Mouse (Mus musculus): ENCODE data around the gene Cldn15. TPM values are rescaled to one million over a fixed set of nuclear protein-coding genes. Genes with fewer than 3 reads are reported as not detected.
A peak's percentile ranks its signal among the peaks of the same experiment; 100 is the strongest.
"Not testable (repeated sequence)": the region's sequence is repeated elsewhere in the genome, so short reads cannot be mapped to it uniquely, and the experiment has no call there.

Gene Cldn15
- total RNA-seq (2021) = under 1 TPM in 1 of 2 experiments, not detected in 1; 0.20 TPM

DNA sequence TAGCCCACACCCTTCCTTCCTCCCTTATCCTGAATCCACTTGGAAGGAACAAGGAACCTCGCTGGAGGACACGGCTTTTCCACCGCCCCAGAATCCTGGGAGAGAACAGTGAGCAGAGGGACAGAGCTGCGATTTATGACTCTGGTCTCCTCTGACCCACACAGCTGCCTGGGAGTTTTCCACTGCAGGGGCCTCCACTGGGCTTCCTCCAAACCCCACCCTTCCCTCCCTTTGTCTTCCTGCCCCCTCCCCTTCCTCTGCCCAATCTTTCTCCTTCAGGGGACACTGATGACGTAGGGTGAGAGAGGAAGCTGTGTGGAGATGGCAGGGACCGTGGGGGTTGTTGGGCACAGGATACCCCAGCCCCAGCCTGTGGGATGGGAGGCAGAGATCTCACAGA lies at the start of gene Cldn15:
TSS of gene Cldn15 (plus strand) at position 286 of the 400 bp plus-strand sequence.
- DNase-seq = no peak

DNA sequence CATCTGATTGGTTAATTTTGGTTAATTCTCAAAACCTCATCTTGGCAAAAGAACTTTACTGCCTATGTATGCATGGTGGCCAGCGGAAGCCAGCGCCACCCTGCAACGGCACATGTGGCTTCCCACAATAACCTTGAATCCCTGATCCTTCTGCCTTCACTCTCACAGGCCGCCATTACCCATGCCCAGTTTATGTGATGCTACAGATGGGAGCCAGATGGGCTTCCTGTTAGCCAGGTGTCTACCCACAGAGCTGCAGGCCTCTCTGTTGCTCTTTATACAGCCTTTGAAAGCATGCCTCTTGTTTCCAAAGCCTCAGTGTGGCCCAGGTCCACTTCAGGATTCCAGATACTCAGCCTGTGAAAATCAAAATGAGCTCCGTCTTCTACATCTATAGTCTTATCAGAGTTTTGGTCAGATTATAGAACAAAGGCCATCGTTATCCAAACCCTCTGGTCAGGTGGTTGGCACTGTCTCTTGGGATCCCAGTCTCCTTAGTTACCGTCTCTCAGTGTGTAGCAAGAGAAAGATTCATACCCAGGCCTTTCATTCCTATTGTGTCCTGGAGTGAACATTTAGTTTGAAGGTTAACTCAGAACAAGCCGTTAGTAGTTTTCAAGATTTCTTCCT lies 48.7 kb upstream of the Cldn15 start:
- no peak for DNase-seq

DNA sequence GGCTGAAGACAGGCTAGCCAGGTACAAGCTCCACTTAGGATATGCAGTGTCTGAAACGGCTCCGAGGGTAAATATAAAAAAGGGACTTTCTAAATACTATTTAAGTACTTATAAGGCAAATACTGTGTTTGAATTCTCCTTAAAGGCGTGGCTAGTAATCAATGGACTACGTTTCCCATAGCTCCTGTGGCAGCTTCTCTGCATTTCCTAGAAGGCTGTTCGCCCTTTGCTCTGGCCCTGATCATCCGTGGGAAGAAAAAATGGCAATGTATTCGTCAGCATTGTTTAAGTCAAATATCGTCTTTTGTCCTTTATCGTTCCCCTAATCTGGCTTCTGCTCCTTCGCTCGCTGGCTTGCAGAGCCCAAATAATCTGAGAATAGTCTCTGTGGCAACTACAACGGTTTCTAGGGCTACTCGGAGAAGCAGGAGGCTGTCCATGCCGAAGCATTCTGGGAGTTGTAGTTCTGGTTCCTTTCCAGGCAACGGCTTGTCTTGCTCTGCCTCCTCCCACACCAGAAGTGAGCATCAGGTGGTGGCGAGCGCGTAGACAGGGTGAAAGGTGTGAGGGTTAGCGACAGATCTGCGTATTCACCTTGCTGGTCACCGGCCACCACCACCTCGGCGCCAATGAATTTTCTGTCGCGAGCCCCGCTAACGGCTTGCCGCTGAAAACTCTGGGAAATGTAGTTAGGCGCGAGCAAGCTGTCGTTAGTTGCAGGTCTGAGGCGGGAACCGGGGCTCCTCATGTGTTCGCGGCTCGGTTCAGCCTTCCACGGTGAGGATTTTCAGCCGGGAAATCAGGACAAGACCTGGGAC lies 47.6 kb upstream of the Cldn15 start:
- peak; percentile 85 to 87 for DNase-seq

DNA sequence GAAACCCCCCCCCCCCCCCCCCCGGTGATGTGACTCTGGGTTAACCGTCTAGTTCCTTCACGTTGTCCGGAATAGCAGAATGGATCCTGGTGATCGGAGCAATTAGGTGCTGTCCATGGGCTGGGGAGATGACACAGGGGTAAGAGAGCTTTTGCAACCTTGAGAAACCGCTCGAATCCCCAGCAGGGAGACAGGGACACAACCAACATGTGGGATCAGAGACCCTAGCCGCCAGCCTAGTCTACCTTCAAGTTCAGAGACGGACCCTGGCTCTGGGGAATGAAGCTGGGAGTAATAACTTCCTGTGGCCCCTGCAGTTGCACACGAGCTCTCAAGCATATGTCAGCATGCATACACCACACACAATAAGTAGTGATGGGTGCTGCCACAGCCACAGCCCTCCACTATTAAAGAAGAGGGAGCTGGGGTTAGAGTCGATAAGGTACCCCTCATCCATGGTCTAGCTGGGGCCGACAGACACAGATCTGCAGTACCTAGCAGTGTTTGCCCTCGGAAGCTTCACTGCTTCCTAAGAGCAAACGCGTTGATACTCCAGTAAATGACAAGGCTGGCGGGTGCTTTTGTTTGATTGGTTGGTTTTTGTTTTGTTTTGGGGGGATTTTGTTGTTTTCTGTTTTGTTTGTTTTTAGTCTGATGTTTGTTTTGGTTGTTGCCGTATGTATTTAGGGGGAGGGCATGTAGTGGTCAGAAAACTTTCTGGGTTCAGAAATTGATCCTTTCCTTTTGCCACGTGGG lies 46.7 kb upstream of the Cldn15 start:
- no peak for DNase-seq

- no peak for DNase-seq
Observed at GRCm38 (mm10) chr5:136922830-136923229, 43.6 kb upstream of the Cldn15 start.

DNA sequence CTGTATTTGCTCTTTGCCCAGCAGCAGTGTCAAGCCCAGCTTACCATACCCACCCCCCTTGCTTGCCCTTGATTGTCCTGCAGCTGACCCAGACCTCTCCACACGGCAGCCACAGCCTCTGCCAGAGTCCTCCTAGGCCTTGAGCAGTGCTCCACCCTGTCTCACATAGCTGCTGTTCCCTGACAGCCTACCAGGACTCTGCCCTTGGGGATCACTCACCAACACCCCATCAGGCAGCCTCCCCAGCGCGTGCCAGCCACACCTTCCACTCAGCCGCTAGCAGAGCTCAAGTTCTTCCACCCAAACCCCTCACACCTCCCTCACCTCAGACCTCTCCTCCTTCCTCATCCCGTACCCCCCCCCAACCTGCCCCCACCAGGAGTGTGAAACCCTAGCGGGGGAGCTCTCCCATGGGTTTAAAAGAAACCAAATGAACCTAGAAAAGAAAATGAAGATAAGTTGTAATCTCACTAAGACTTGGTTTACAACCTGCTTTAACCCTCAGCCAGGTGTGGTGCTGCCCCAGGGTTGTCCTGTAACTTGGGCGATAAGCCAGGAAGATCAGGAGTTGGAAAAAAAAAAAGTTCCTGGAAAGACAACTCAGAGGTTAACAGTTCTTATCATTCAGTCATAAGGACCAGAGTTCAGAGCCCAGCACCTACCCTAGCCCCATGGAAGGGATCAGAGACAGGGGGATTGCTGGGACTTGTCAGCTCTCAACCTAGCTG lies 42.5 kb upstream of the Cldn15 start:
- no peak for DNase-seq

DNA sequence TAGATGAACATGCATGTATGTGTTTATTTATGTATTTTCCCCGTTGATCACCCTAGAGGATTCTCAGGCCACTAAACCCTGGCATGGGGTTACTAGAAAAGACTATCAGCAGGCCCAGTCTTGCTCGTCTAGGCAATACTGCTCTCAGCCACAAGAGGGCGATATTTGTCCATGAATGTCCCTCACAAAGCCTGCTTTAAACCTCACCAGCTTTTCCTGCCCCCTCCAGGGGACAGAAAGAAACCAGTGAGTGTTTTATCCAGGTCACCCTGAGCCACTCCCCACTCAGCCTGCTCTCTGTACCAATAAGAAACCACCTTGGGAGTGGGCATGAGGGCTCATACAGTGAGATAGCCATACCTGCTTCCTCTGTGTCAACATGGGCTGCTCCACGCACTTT lies 37.3 kb upstream of the Cldn15 start:
- peak; percentile 72 to 82 for DNase-seq

DNA sequence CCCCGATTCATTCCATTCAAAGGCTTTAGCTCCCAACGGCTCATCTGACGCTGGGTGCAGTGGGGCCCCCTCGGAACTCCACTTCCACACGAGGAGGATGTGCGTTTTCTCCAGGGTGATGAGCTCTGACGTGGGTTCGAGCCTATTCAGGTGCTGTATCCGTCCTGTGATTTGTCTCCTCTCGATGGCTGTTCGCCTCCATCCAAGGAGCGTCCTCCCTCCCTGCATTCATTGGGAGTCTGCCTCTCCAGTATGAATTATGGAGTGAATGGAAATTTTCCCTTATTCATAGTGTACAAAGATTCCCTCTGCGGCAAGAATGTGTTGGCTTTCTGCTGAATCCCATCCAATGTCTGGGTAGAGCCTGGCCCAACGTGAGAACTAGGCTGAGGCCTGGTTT lies 34.5 kb upstream of the Cldn15 start:
- DNase-seq = peak in 1 of 2 experiments; percentile 19

DNA sequence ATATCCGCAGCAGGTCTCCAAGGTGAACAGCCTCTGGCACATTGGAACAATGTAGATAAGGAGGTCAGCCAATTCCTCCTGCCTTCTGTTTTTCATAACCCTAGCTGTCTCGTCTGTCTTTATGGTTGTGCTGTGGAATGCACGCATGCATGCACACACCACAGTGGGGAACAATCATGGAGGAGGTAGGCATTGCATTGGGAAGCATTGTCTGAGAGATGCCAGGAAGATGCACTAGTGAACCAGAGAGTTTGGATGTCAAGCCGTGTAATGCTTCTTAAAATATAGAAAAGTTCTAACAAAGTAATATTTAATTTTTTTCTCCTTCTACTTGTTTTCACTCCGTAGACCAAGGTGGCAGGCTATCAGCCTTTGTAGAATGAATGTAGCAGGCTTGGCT lies 33.5 kb upstream of the Cldn15 start:
- DNase-seq = no peak

DNA sequence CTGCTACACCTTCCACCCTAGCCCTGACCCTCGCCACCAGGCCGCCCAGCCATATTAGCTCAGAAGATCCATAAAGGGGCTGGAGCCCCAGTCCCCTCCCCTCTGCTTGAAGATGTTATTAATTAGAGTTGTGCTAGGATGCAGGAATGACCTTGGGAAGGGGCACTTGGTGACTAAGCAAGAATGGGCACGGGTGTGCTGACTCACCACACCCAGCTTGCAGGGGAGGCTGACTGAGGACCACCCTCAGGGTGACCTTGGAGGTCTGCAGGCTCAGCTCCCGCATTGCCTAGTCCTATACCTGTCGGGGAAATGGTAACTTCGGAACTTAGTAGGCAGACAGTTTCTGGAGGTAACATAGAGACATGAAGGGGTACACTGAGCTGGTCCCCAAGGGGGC lies 32.5 kb upstream of the Cldn15 start:
- no peak for DNase-seq

DNA sequence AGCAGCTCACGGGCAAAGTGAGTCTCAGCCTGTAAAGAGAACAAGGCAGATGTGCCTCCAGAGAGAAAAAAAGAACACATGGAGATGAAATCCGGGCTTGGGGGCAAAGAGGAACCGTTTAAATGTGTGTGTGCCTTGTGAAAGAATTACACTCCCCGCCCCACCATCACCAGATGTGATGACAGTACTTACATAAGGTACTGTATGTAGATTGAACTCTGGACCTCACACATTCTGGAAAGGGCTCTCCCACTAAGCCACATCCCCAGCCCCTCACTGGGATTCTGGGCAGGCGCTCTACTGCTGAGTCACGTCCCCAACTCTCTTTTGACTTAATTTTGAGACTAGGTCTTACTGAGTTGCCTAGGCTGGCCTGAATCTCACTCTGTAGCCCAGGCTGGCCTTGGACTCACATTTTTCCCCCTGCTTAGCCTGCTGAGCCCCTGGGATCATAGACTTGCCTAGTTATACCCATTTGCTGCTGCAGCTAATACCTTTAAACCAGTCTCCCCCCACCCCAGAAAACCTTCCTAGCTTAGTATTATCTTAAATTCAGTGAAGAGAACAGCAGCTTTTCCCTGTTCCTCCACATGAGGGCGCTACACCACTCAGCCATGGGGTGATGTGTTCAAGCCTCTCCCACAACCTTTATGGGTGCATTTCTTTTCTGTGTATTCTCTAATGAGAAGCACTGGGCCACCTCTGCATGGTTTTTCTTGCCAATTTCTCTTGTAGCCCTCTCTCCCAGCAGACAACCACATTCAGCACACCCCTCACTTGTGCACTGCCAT lies 30.3 kb upstream of the Cldn15 start:
- DNase-seq = no peak

- no peak for DNase-seq
Observed at GRCm38 (mm10) chr5:136936750-136937149, 29.7 kb upstream of the Cldn15 start.

- no peak for DNase-seq
Observed at GRCm38 (mm10) chr5:136937621-136938020, 28.8 kb upstream of the Cldn15 start.

- no peak for DNase-seq
Observed at GRCm38 (mm10) chr5:136939284-136939683, 27.1 kb upstream of the Cldn15 start.

- not testable (repeated sequence) for DNase-seq
Observed at GRCm38 (mm10) chr5:136940029-136940428, 26.4 kb upstream of the Cldn15 start.

DNA sequence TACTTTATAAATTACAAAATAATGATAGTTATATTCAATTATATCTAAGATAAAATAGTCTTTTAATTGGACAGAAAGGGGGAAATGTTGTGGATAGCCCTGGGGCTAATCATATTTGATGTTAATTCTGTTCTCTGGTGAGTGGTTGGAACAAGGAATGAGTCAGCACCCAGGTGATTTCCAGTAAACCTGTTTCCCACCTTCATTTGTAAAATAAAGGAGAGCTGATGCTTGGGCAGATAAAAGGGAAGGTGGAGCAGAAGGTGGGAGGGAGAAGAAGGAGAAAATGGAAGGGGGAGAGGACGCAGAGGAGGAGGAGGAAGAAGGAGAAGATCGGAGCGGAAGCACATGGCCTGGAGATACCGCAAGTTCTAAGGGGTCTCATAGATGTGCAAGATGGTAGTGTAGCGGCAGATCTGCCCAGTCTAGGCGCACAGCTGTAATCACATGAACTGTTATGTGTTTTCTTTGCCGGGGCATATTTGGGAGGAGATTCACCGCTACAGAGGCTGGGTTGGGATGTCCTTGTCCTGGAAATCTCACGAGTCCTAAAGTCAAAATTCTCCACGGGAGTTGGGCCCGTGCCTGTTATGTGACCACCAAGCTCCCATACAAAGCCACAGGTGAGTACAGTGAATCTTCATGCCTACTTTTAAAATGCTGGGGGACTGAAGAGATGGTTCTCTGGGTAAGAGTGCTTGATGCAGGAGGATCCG lies 25.4 kb upstream of the Cldn15 start:
- no peak for DNase-seq

GRCm38 (mm10) chr5:136942781-136943180 lies 23.6 kb upstream of the Cldn15 start:
- DNase-seq = no peak

DNA sequence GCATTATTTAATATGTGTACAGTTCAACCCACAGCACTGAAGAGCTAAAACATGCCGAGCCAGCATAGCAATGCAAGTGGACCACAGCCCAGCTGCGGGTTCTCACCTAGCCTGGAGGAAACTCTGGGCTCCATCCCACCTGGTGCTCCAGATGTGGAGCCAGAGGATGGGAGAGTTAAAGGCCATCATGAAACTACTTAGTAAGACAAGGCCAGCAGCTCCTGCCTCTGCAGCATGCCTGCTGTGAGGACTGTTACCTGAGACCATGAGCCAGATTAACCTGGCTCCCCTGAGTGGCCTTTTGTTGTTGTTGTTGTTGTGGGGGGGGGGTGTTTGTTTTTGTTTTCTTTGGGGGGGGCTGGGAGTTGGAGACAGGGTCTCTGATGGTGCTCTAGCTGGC lies 23.0 kb upstream of the Cldn15 start:
- no peak for DNase-seq

DNA sequence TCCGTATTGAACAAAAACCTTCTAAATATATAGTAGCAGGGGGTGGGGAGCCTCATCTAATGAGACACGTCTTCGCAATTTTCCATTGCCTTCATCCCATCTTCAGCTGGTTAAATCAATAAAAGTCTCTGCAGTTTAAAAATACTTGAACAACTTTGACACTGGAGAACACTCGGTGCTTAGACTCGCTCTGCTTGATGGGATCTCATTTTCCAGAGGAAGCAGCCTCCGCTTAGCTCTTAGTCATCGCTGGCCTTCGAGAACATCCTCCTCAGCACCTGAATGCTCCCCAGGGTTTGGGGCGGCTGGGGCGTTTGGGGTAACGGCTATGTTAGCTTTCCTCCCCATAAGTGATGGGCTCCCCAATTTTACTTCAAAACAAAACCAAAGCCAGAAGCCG lies 21.3 kb upstream of the Cldn15 start:
- no peak for DNase-seq

- no peak for DNase-seq
Observed at GRCm38 (mm10) chr5:136947874-136948273, 18.5 kb upstream of the Cldn15 start.
